Mouse (Mus musculus) monocyte, adult 5-6 weeks (primary cell): Measurements from ENCODE around the gene Gpr146. TPM values are rescaled to one million over a fixed set of nuclear protein-coding genes. Genes with fewer than 3 reads are reported as not detected.

Source experiments
- ATAC-seq: fragments of 153-309, 156-312 bp; replicated peaks from 2 replicates; pipeline ENCODE4 v1.8.0; 2017; ENCODE audit warnings: mild to moderate bottlenecking; ENCODE audit not compliant: low TSS enrichment, insufficient number of reproducible peaks, severe bottlenecking, poor library complexity, low FRiP score
- total RNA-seq: library from RNA; stranded (forward); fragments of 200-1000, 200-491, 200-594 nt; gene quantifications from 3 replicates; pipeline ENCODE4 v1.2.3, GENCODE M21; 2017

The Gpr146 gene
- total RNA-seq, 1 experiment from 2014 or later, result 9.8 TPM

DNA sequence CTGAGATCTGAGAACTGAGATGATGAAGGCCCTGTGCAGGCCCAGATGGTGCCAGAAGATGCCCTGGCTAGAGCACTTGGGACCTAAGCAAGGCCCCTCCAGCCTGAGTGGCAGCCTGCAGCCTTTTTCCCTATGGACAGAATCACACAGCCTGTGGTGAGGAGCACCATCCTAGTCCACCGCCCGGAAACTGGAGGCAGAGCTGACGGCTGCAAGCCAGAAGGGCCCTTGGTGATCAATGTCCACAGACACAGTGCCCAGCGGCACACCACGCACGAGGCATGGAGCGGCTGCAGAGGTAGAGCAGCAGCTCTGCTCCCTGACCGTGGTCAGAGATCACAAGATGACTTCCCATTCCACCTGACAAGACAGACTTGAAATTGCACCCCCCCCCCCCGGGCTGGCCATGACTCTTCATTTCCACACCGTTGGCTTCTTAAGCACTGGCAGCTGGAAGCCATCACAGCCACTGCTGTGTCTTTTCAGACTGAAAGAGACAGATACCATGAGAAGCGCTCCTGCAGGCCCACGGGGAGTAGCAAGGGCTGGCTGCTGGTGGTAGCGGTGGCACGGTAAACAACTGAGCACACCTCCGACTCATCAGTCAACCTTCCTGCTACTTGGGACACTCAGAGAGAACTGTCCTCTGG, 34.3 kb downstream of the Gpr146 start:
- ATAC-seq, result no peak

DNA sequence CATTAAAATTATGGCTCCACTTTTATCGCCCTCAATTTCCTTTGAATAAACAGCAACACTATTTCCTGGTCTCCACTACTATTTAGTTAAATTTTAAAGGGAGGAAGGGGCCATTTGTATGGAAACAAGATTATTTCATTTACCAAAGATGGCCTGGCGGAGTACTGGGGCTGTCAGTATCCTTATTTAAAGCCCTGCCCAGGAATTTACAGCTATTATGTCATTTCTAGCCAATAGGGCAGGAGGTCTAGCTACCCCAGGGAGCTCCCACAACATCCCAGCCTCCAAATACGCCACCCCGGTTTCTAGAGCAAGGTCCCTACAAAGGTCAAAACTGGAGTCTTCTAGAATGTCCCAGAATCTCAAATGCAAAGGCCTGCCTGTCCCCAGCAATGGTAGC, 36.0 kb downstream of the Gpr146 start:
- no peak for ATAC-seq

DNA sequence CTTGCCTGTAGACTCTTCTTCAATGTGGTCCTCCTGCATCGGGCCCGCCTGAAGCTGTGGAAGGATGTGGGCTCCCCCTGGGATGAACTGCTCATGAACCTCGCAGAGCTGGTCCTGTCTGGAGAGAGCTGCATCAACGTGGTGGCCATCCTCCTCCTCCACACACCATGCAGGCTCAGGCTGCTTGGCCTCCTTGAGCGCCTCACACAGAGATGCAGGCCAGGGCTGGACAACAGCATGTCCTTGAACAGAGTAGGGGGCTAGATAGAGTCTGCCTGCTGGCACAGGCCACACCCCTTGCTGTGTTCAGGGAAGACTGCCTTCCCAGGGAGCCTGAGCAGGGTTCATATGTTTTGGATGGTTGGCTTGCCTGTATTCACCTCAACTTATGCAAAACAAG, 37.5 kb downstream of the Gpr146 start:
- ATAC-seq, result no peak

DNA sequence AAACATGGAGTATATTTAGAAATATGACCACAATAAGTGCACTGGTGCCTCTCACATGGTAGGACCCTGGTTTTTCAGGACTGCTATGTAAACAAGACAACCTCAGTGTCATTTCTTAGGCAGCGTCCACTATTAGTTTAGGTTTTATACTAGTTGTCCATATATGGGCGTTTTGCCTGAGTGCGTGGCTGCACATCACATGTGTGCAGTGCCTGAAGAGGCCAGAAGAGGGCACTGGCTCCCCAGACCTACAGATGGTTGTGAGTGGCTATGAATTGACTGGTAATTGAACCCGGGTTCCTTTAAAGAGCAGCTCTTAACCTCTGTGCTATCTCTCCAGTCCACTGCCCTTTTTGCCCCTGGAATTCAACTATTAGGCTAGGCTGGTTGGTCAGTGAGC, 39.4 kb downstream of the Gpr146 start:
- no peak; the same call in 1 of the 2 replicates for ATAC-seq

DNA sequence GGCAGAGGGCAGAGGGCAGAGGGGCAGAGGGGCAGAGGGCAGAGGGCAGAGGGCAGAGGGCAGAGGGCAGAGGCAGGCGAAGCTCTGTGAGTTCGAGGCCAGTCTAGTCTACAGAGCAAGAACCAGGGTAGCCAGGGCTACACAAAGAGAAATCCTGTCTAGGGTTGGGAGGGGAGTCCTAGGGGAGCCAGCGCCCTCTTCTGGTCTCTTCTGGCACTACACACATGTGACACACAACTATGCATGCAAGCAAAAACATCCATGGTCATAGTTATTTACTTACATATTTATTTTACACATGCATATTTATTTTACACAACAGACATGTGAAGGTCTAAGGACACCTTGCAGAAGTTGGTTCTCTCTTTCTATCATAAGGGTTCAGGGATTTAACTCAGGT, 40.0 kb downstream of the Gpr146 start:
- ATAC-seq, result no peak

DNA sequence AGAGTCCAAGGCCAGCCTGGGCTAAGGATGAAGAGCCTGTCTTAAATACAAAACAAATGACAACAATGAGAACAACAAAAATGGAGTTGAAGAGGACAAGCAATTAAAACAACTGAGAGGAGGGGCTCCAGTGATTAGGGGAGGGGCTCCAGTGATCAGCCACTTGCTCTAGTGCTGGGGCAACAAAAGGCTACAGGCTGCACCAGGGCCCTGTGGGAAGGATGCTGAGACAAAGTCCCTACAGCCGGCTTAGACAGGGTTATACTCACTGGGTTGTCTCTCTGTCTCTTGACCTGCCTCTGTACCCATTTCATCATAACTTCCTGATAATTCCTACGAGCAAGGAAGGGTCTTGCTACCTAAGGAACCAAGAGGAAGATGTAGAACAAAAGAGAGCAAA, 40.6 kb downstream of the Gpr146 start:
- no peak for ATAC-seq

DNA sequence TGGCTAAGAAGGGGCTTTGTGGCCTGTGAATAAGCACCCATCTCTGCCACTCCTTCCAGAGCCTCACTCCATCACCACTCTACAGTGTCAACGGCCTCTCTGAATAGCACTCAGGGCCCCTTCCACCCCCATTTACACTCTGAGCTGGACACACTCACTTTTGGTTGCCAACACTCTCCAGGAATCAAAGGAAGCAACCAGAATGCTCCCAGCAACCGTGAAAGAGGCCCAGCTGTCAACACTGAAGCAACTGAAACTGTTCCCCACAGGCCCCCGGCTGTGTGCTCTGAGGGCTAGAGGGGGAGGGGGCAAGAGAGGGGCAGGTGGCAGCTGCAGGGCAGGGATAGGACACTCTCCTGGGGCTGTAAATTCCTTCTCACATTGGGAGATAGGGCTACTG, 41.1 kb downstream of the Gpr146 start:
- no peak for ATAC-seq

DNA sequence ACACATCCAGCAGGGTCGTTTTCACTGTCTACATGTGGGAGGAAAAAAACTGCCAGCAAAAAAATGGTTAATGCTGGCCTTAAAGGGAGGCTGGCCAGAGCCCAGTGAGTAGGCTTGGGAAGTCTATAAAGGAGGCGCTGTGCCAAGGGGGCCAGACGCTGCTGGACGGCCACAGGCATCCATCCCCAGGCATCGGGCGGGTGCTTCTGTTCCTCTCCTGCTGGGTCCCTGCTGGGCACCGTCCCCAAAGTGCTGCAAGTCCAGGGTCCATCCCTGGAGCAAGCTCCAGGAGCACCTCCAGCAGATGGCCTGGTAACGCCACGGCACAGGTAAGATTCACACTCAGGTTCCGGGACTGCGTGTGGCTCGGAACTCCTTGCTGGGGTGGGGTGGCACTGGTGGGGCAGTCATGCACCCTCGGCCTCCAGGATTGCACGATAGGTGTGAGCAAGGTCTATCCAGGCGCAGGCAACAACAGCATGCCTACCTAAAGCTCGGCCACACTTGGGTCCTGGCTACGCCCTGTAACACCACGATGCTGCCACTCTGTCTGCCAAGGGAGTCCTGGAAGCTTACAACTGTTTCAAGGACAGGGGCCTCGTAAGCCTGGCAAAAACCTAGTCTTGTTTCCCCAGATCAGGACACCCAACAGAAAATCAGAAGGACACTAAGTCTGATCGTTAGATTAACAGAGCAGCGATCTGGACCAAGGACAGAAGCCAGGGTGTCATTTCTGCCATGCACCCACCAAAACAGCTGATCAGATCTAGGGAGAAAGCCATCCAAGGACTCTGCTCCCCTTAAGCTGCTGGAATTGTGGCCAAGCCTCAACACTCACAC, 45.7 kb downstream of the Gpr146 start, which contains the start of gene Gper1:
Gene Gper1 (plus strand): TSS at position 126 of the 840 bp plus-strand sequence.
- ATAC-seq, result no peak

DNA sequence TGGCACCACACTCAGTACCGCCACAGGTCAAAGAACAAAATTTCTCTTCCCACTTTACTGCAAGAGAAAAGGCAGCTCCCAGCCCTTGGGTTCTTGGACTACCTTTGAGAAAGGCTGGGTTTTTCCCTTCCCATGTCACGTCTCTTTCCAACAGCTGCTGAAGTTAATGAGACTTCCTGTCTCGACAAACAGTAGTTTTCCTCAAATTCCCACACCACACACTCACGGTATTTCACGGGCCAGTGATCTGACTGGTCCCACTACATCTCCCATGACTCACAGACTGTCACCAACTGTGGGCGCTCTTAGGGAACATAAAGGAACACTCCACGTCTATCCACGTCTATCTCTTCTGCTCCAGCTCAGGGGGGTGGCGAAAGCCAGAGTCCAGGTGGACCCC, 47.7 kb downstream of the Gpr146 start:
- no peak for ATAC-seq

DNA sequence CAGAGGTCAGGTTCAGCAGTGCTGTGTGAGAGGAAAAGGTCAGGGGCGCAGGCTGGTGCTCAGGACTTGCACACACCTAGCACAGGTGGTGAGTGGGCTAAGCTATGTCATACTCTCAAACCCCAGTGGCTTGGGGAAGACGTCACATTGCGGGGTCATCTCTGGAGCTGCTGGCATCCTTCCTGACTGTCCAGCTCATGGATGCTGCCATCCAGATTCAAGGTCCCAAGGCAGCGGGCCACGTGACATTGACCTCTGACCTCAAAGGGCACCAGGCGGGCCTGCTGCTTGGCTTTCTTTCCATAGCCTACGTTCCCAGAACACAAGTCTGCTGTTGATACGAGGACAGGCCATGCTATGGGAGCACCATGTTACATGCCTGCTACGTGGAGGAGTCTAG, 49.5 kb downstream of the Gpr146 start:
- ATAC-seq, result no peak

DNA sequence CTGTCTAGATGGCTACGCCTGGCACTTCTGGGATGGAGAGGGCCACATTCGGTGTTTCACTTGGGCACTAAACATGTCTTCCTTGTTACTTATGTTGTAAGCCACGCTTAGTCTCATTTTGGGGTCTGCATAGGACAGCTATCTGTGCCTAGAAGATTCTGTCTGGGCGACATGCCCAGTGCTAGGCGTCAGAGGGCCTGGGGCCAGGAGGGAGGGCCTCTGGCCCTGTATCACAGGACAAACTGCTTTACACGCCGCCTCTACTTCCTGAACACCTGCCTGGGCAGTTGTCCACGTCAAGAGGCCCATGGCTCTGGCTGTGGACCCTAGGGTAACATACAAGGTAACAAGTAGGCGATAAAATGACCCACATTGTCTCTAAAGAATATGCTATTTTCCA, 50.5 kb downstream of the Gpr146 start:
- ATAC-seq, result no peak

DNA sequence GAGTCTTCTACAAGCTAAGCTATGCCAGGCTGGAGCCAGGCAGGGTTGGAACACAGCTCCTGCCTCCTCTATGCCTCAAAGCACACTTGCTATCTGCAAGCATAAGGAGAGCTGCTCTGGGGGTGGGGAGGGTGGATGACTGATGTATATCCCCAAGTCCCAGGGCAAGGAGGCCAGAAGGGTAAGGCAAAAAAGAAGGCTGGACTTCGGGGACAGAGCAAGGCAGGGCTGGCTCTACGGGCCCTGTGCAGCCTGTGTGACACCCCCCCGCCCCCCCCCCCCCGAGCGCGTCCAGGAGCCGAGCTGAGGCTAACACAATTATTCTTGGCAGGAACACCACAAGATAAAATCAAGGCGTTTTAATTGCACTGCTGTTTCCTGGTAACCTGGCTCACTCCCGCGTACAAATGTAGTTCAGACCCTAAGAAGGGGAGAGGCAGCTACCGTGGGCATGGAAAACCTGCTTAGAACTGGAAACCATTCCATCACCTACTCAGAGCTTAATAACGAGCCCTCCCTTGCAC, 52.4 kb downstream of the Gpr146 start:
- ATAC-seq, result no peak

DNA sequence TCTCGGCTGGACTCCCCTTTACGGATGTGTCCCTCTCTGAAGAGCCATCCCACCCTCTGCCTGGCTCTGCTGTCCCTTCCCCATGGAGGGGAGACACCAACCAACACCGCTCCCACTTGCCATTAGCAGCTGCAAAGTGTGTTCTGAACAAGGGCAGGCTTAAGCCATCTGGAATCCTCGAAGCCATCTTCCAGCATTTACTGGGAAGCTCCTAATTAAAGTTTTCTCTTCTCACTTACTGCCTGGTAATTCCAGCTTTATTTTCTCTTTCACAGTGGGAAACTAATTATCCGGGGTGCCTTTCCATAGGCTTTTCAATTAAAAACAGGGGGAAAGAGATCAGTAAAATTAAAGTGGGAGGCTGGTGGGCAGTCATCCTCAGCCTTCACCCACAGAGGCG, 54.8 kb downstream of the Gpr146 start:
- no peak for ATAC-seq

DNA sequence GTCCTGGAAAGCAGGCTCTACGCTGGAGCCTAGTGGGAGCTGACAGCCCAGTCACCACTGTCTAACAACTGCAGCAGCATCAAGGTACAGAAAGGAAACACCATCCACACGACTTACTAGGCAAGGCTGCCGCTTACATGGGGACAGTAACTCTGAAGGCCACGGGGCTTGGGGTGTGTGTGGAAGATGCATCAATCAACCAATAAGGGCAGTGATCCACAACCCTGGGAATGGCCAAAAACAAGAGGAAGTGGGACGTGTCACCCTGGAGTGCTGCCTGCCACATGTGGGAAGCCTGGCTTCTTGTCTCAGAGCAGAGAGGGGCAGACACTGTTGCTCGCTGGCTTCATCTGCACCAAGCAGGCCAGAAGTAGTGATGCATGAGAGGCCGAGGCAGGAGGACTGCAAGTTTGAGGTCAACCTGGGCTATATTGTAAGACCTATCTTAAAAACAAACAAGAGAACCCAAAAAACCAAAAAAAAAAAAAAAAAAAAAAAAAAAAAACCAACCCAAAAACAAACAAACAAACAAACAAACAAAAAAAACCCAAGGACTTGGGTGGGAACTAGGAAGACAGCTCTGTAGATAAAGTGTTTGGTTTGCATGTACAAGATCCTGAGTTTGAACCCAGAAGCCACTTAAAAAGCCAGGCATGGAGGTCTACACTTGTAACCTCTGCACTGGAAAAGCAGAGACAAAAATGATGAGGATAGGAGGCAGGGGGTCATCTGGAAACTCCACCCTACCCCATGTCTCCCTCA, 55.4 kb downstream of the Gpr146 start:
- no peak for ATAC-seq

DNA sequence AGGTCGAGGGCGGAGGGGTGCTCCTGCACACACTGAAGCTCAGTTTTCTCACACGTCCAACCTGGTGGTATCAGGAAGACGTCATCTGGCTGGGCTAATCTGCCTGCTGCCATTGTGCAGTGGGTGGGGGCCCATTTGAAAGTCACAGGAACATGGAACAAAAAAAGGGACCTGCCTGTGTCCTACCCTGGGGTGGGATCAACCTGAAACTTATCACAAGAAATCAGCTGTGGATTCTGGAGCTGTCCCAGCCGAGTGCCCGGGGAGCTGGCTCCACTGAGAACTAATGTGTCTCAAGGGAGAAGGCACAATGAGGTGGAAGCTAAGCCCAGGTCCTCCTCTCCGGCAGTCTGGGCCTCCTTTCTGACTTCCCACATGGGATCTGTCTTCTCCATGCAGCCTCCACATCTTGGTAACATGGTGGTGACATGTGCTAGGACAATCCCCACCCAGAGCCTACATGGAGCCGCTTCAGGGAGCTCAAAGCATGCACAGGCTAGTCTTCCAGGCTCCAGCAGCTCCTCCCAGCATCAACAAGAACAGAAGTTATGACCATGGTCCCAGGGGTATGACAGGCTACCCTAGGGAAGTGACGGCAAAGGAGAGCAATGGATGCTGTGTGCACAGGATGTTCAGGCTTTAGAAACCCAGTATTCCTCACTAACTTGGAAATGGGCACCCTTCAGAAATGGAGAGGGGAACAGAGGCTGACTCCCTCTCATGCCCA, 56.5 kb downstream of the Gpr146 start:
- ATAC-seq, result no peak

DNA sequence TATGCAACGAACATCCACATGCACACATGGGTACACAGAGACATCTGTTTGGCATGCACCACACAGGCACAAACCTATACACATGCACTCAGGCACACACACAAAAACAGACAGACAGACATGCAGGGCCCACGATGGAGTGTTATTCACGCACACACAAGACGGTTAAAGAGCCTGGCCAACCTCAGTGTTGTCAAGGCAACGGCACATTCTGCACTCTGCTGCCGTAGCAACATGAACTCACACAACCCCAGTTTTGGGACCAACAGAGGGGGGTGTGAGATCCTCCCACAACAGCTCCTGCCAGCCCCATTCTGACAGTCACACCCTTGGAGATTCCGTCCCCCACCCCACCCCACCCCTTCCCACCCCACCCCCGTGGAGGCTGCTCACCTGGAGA, 57.4 kb downstream of the Gpr146 start:
- no peak for ATAC-seq

DNA sequence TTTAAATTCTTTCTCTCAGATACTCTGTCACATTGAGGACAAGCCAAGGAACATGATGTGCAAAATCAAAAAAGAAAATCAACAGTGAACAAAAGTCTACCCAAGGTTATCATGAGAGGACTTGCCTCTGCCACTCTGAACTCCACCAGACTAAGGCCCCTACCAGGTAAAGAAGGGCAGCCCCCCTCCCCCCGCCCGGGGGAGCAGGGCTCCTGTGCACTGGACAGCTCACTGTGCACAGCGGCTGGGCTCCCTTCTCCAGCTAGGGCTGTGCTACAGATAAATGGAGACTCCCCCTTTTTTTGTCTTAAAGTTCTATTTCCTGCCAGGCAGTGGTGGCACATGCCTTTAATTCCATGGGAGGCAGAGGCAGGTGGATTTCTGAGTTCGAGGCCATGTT, 60.3 kb downstream of the Gpr146 start:
- no peak for ATAC-seq

DNA sequence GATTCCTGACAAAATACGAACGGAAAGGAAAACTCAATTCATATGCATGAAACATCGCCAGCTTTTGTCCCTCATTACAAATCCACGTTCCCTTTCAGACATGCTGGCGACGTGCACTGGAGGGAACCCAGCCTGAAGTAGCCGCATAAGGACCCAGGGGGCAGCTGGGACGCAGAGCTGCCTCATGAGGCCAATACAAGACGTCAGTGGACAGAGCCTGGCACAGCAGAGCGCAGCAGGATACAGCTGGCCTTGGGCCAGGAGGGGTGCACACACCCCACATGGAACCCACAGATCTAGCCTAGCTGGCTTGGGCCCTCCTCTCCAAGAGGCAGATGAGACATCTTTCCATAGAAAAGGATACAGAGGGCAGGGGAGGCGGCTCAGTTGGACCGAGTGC, 60.9 kb downstream of the Gpr146 start:
- no peak for ATAC-seq

DNA sequence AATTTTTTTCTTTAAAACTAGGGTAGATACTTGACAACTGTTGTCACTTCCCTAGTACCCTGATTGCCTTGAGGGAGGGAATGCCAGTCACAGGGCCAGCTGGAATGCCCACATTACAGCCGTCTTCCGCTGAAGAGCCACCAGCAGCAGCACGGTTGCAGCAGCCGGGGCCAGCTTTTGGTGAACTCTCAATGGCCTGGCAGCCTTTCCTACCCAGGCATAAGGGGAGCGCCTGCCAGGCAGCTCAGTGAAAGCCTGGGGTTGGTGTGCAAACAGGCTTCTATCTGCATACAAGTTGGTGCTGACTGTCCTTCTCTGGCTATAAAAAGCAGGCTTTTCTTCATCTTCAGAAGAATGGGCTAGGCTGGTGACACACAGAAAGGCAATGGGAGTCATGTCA, 63.0 kb downstream of the Gpr146 start:
- no peak for ATAC-seq
